Mouse (Mus musculus) liver, adult (tissue): ENCODE results near the gene Fxyd5.

ENCODE experiments used
- GATA4 ChIP-seq: IDR thresholded peaks from 2 replicates; pipeline ENCODE4 v1.6.1; 2014; ENCODE audit warnings: mild to moderate bottlenecking, low read length; ENCODE audit not compliant: insufficient replicate concordance

The Fxyd5 gene

DNA sequence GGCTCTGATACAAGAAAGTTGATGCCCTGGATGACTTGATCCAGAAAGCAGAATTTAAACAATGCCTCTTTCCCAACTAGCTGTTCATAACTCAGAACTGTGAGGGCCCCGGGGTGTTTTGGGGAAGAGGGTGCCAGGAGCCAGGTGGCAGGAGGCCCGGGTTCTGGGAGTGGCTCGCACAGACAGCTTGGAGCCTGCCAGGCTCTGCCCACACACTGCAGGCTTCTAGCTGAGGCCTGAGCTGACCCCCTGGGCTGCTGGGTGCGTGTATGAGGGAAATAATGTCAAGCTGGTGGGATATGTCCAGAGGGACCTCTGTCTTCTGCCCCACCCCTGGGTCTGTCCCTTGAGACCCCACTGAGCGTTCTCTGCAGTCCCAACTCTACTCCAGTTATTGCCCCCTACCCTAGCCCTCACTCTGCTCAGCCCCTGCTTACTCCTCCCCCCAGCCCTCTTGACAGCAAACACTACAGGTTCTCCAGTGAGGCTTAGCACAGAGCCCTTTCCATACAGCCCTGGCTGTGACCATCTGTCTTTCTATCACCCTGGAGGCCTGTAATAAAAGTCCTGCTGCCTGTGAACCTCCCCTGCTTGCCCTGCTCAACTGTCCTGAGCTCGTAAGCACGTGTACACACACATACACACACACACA lies 31.9 kb upstream of the Fxyd5 start:
- TF ChIP-seq GATA4 = no peak

DNA sequence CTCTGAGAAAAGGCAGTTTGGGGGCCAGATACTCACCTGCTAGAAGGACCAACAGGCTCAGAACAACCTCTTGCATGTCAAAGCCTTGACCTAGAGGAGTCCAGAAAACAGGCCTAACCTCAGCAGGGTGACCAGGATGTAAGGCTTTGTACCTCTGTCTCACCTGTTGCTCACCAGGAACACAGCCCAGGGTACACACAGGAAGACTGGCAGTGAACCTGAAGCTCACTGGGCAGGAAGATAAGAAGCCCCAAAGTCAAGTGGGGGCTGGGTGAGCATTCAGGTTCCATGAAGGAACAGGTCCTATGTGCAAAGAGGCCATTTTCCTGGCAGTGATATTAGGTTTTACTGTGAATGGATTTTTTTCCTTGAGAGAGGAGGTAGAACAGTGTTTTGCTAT lies 31.3 kb upstream of the Fxyd5 start:
- TF ChIP-seq GATA4 = no peak

DNA sequence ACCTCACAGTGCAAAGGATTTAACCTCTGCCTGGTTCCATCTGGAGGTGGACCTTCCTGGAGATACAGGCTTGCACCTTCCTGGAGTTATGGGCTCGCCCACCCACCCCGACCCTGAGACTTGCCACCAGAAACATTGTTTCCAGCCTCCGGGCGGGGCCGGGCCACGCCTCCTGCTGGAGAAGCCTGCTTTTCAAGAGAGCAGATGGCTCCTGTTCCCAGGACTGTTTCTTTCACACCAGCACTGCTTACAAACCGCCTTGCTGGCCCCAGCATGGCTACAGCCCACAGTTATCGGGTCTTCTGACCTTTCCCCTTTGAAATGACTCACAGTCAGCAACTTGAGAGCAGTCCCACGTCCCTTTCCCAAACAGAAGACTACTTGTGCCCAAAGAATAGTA lies 30.0 kb upstream of the Fxyd5 start:
- TF ChIP-seq GATA4 = no peak

DNA sequence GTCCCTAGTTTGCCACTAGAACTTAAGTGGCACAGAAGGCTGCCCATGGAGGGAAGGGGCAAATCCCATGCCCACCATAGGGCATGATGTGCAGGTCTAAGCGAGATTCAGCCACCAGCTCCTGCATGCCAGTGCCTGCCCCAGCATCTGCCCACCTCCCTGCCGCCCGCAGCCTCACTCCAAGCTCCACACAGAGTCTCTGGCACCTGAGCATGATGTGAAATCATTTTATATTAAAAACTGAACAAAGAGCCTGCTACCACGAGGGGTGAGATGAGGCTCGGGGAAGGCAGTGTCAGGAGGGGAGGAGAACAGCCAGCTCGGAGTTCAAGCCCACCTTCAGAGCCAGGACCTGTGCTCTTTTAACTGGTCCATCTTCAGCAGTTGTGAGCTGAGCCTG lies 28.0 kb upstream of the Fxyd5 start:
- no peak for TF ChIP-seq GATA4

DNA sequence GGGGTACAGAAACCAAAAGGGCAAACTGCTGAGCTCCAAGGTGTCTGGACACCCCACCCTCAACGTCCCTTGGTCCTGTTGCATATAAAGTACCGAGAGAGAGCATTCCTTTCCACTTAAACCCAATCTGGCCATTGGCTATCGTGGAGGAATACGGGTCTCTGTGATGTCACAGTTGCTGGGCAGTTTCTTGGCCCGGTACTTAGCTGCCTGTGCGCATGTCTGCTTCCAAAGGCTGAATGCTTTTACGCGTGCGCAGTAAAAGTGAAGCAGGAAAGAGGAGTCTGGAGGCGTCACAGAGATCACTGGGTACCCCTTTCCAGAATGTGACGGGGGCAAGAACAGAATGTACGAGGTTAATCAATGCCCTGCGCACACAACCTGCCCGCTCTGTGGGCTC lies 27.2 kb upstream of the Fxyd5 start:
- no peak for TF ChIP-seq GATA4

DNA sequence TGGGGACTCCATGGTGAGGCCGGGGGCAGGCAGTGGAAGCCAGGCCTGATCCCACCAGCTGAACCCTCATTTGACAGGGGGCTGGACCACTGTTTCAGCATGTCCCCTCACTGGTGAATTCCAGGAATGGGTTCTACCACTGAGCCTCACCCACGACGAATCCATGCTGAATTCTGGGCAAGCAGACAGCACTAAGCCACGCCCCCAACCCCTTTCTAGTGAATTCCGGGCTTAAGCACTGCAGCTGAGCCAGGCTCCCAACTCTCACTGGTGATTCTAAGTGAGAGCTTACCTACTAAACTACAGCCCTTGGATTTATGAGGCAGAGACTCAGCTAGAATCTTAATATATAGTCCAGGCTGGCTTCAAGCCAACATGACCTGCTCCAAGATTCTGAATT lies 25.6 kb upstream of the Fxyd5 start:
- no peak for TF ChIP-seq GATA4

DNA sequence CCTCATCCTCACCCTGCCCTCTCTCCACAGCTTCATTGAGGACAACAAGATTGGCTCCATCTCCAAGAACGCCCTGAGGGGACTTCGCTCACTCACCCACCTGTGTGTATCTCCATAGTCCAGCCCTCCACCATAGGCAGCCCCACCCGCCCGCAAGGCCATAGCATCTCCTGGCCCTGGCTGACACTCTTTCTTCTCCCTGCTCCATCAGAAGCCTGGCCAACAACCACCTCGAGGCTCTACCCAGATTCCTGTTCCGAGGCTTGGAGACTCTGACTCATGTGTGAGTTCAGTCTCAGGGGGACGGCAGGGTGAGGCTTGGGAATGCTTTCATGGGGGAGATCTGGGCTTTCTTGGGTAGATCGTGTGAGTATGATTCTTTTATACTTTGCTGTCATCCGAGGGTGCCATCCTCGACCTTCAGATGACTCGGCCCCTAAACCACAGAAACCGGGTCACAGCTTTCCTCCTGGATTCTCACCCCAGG lies 20.8 kb upstream of the Fxyd5 start:
- TF ChIP-seq GATA4 = no peak

DNA sequence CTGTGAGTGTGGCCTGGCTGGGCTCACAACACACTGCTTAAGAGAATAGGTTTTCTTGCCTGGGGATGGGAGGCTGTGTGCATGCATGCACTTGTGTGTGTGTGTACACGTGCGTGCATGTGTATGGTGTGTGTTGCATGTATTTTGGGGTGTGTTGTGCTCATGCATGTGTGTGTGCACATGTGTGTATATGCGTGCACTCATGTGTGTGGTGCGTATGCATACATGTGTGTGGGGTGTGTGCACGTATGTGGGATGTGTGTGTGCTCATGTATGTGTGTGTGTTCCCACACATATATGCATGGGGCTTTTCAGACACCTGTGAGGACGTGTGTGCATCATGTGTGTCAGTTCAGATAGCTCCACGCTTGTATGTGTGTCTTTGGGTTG lies 18.3 kb upstream of the Fxyd5 start:
- TF ChIP-seq GATA4 = no peak

DNA sequence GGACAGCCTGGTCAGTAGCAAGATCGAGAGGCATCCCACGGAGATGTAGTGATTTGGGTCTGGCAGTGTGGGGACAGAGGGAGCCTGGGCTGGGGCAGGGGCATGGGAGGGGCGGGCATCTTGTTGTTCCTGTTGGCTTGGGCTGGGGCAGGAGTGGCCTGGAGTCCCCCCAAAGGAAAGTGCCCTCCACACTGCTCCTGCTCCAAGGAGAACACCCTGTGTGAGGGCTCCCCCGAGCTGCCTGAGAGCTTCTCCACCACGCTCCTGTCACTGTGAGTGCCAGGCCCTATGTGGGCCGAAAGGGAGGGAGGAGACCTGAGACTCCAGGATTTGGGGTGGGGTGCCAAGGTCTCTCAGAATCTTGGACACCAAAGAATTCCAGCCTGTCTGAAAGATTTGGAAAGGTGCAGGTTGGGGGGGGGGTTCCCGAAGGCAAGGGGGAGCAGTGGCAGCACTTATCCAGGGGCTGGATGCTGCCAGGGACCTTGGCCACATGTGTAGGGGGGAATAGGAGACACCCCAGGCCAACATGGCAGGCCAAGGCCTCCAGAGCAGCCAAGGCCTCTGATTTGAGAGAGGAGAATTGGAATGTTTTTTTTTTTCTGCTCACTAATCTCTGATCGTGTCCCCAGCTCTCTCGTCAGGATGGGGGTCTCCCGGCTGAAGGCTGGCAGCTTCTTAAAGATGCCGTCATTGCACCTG lies 17.8 kb upstream of the Fxyd5 start:
- TF ChIP-seq GATA4 = no peak

DNA sequence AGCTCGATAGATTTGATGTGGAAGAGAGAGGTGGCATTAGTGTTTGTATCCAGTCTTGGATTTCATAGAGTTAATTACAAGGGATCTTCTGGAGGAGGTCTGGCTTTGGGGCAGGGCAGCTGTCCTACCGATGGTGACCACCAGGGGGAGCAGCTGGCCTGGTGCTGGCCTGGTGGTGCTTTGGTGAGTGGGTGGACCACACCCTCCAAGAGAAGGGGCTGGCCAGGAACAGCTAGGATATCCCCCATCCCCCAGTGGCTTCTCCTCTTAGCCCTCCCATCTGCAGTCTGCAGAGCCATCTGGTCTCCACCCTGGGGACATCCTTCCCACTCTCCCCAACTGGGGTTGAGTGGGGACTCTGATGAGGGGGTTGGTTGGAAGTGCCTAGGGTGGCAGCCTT lies 16.8 kb upstream of the Fxyd5 start, which contains the start of gene Lgi4:
Gene Lgi4, plus strand, starts transcription at position 235 of the 400 bp plus-strand sequence.
- no peak for TF ChIP-seq GATA4

DNA sequence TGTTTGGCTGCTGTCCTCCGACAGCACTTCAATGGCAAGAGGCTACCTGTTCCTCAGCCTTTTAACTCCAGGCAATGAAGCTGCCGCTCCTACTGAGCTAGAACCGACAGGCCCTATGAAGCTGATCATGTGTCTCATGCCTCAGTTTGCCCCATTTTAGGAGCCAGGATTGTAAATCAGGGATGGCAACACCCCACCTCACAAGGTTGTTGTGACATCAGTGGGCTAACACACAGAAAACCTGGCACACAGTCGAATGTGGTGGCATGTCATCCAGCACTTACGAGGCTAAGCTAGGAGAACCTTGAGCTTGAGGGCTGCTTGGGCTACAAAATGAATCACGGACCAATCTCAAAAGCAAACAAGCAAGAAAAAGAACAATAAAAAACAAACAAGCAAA lies 15.9 kb upstream of the Fxyd5 start:
- TF ChIP-seq GATA4 = no peak

DNA sequence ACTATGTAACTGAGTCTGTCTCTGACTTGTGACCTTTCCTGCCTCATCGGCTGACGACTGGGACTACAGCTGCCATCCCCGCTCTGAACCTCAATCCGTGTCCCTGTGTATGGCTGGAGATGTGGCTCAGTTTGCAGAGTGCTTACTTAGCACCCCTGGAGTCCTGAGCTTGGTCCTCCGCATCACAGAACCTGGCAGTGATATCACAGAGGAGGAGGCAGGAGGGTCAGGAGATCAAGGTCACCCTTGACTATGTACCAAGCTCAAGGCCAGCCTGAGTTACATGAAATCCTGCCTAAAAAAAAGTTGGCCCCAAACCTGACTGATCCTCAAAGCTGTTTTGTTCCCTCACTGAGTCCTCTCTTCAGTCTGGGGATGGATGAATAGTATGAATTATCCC lies 15.4 kb upstream of the Fxyd5 start:
- no peak for TF ChIP-seq GATA4

DNA sequence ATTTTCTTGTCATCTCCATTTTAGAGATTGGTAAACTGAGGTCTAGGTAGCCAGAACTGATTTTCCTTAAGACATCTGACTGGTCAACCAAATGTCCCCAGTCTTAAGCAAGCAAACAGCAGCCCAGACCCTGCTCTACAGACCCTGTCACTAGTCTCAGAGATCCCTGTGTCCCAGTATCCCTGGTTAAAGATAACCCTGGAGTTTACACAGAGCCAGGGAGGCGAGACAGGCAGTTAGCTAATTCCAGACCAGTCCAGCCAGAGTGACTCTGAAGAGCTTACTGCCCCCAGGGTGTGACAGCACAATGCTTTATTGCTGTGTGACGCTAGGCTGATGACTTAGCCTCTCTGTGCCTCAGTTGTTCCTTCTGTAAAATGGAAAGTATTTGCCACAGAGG lies 14.8 kb upstream of the Fxyd5 start, which contains the start of gene Fxyd1:
Gene Fxyd1, minus strand, starts transcription at position 129 of the 400 bp plus-strand sequence.
- peak; percentile 35; the same call in 1 of the 2 replicates for TF ChIP-seq GATA4

DNA sequence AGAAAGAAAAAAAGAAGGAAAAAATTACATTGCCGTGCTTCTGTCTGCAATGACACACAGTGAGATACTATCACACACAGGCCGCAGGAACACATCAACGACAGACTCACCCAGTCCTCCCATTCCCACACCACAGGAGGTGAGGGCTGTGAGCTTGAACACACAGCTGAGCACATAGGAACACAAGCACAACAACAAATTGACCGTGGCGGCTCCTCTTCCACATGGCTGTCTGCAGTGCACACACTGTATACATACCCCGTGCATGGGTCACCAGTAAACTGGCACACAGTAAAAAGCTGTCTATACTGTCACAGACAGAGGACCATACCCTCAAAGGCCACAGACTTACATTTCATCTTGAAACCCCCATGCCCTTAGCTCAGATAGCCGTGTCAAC lies 14.2 kb upstream of the Fxyd5 start:
- TF ChIP-seq GATA4 = no peak

DNA sequence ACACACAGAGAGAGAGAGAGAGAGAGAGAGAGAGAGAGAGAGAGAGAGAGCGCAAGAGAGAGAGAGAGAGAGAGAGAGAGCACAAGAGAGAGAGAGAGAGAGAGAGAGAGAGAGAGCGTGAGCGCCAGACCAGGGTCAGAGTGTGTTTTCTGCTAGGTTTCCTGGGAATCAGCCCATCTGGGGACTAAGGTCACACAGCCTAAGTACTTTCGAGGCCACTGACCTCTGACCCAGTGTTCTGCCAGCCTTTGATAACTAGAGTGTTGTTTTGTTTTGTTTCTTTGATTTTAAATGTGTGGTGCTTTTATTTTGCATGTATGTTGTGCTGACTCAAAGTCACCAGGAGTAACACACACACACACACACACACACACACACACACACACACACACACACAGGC lies 13.6 kb upstream of the Fxyd5 start:
- peak; percentile 96 for TF ChIP-seq GATA4

DNA sequence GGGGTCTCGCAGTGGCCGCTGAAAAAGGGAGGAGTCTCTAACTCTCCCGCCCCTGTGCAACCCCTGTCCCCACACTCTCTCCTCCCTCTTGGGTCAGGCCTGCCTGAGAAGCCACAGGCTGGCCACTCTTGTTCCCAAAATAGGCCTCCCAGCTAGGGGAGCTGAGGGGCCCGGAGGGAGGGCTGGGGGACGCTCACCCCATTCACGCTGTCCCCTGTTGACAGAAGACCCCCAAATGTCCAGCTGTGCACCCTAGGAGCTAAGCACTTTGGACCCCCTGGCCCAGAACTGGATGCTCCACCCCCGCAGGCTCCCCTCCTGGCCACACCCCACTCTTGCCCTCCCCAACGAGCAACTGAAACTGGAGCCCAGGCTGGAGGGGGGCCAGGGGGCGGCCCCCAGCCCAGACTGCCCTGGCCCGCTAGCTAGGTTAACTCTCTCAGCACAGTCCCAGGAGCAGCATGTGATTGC lies 13.1 kb upstream of the Fxyd5 start:
- TF ChIP-seq GATA4 = no peak

DNA sequence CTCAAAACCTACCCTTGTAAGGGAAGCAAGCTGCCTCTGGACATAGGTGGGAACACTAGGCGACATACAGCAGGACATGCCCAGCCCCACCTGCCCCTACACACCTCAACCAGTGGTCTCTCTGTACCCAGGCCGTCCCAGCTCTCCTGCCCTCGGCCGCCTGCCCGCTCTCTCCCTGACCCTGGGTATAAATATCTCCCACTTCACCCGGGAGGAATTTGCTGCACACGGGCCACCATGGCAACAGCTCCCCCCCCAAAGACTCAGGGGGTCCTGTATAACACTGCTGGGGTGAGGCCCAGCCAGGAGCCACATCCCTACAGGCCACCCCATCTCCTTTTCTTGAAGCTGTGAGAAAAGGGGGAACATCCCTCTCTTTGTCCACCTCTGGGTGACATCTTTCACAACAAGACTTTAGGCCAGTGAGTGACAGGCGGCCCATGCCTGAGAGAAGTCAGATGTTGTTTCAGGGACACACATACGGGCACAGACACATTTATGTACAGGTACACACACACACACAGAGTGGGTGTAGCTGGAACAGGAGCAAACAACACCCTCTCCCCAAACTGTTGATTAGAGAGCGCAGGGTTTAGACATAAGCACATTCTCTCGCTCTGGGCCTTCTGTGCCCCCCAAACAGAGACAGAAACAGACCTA lies 12.5 kb upstream of the Fxyd5 start:
- no peak for TF ChIP-seq GATA4
